Mouse (Mus musculus) neural tube, embryonic 11.5 days (tissue): Measurements from ENCODE around the gene Saxo2. TPM values are rescaled to one million over a fixed set of nuclear protein-coding genes. Genes with fewer than 3 reads are reported as not detected.

ENCODE experiments used
- ATAC-seq: fragments of 200-750 bp; cut with Nextera tagmentation; 2 replicates; pipeline ENCODE4 v1.8.0; 2017; ENCODE audit warnings: moderate number of reproducible peaks, mild to moderate bottlenecking, moderate TSS enrichment, moderate library complexity; ENCODE audit not compliant: insufficient read depth, low FRiP score, low TSS enrichment
- DNase-seq: peaks from one replicate; pipeline ENCODE4 v3.0.0-alpha.2; 2015; ENCODE audit warnings: low spot score
- H3K27ac ChIP-seq: fragments of 300-500 bp; sonication (generic); 2 replicates; pipeline ENCODE4 v1.5.1; 2014; ENCODE audit warnings: low read depth, mild to moderate bottlenecking, low read length
- H3K27me3 ChIP-seq: fragments of 300-500 bp; sonication (generic); 2 replicates; pipeline ENCODE4 v1.6.1; 2014; ENCODE audit warnings: mild to moderate bottlenecking, low read length, mixed read lengths; ENCODE audit not compliant: control insufficient read depth, insufficient read depth
- H3K36me3 ChIP-seq: fragments of 300-500 bp; sonication (generic); 2 replicates; pipeline ENCODE4 v1.6.1; 2014; ENCODE audit warnings: mild to moderate bottlenecking, low read length, moderate library complexity, mixed read lengths; ENCODE audit not compliant: control insufficient read depth, insufficient read depth
- H3K4me1 ChIP-seq: fragments of 300-500 bp; sonication (generic); 2 replicates; pipeline ENCODE4 v1.6.1; 2014; ENCODE audit warnings: low read length, mixed read lengths; ENCODE audit not compliant: control insufficient read depth, insufficient read depth
- H3K4me2 ChIP-seq: fragments of 300-500 bp; sonication (generic); 2 replicates; pipeline ENCODE4 v1.6.1; 2014; ENCODE audit warnings: low read depth, mild to moderate bottlenecking, moderate library complexity
- H3K4me3 ChIP-seq: fragments of 300-500 bp; sonication (generic); 2 replicates; pipeline ENCODE4 v1.5.1; 2014; ENCODE audit warnings: low read depth, low read length
- H3K9ac ChIP-seq: fragments of 300-500 bp; sonication (generic); 2 replicates; pipeline ENCODE4 v1.6.1; 2014; ENCODE audit warnings: mild to moderate bottlenecking, low read length
- H3K9me3 ChIP-seq: fragments of 300-500 bp; sonication (generic); 2 replicates; pipeline ENCODE4 v1.6.1; 2016; ENCODE audit warnings: low read length; ENCODE audit not compliant: control insufficient read depth
- WGBS: fragments of 180-500 bp; shearing (Covaris S2); extraction: QIAGEN DNeasy Blood & Tissue Kit; methylation state at CpG from one replicate; pipeline ENCODE4 v1.1.7; 2014; 5-methylcytosine and 5-hydroxymethylcytosine counted together
- polyA plus RNA-seq: library from polyadenylated mRNA; unstranded; fragments of >200 nt; fragmentation: Nextera tagmentation; extraction: Ambion mirVana; gene quantifications from 2 replicates; pipeline ENCODE4 v1.2.1, GENCODE M21; 2014

Gene Saxo2
- 7.9 and 10.2 TPM in 2 replicates for polyA plus RNA-seq

DNA sequence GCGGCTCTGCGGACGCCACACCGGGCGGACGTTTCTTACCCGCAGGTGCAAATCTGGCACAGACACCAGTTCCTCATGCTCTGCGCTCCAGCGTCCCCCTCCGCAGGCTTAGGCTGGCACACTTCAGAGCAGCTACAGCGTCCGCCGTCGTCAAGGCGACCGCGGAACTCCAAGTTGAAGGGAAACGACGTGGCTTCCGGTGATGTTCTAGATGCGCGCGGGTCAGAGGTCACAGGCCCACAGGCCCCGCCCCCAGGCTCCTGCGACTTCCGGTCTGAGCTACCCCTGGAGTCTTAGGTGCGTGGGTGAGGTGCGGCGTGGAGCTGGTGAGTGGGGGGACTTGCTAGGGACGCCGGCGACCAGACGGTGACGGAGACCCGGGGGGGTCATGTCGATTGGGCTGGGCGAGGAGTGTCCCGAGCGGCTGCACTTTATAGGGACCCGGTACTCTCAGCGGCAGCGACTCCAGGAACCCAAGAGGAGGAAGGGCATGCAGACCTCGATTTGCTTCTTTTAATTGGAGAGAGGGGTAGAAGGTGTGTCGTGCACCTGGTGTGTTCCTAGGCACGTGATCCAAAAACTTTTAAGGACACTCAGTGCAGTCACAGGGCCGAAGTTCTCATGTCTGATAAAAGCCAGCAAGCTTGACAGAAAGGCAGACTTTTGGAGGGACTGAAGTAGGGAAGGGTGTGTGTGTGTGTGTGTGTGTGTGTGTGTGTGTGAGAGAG lies at the start of gene Saxo2, which contains the start of gene Efl1:
Gene Saxo2, minus strand, starts transcription at position 176 of the 728 bp plus-strand sequence.
Gene Efl1, plus strand, starts transcription at position 262 of the 728 bp plus-strand sequence.
- peak within 1 kb of the TSS; percentile 81 for H3K4me3 ChIP-seq
- ATAC-seq = peak; percentile 99
- H3K4me1 ChIP-seq = no peaks in the 10 kb centered on the region; the same call in 1 of the 2 replicates
- peak within 1 kb of the TSS; percentile 52 for H3K9ac ChIP-seq
- H3K27me3 ChIP-seq = no peaks in the 10 kb centered on the region
- H3K36me3 ChIP-seq = 0 out of 2 replicates have a peak, but pooled peaks cover 2% of the 10 kb centered on the region
- 0% methylated on average over 46 of the region's 46 CpGs for WGBS
- no peak within 1 kb of the TSS for H3K27ac ChIP-seq
- DNase-seq = peak; percentile 94
- H3K4me2 ChIP-seq = peak within 1 kb of the TSS; percentile 58
- no peaks in the 10 kb centered on the region for H3K9me3 ChIP-seq

DNA sequence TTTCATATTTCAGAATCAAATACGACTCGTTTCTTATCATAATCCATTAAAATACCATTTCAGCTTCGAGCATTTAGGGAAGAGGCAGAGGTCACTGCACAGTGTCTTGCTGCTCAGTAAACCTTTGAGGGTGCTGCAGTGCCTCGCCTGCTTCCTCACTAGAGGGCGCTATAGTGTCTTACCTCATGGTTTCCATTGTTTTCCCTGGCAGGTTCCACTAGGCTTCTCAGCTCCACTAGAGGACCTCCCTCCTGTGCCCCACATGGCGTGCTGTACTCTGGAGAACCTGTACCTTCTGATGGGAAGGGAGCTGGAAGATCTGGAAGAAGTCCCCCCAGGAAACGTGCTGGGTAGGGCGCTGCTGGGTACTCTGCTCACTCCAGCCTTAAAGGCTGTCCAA lies 49.3 kb upstream of the Saxo2 start:
- H3K36me3 ChIP-seq = no peaks in the 10 kb centered on the region; the same call in 1 of the 2 replicates
- no peak overlapping the region for H3K9ac ChIP-seq
- H3K4me3 ChIP-seq = no peak overlapping the region
- no peaks in the 10 kb centered on the region for H3K9me3 ChIP-seq
- WGBS = 74% methylated on average over 8 of the region's 8 CpGs
- no peaks in the 10 kb centered on the region for H3K27me3 ChIP-seq
- no peak for ATAC-seq
- no peak overlapping the region for H3K27ac ChIP-seq
- H3K4me2 ChIP-seq = no peak overlapping the region
- DNase-seq = no peak
- no peaks in the 10 kb centered on the region for H3K4me1 ChIP-seq

DNA sequence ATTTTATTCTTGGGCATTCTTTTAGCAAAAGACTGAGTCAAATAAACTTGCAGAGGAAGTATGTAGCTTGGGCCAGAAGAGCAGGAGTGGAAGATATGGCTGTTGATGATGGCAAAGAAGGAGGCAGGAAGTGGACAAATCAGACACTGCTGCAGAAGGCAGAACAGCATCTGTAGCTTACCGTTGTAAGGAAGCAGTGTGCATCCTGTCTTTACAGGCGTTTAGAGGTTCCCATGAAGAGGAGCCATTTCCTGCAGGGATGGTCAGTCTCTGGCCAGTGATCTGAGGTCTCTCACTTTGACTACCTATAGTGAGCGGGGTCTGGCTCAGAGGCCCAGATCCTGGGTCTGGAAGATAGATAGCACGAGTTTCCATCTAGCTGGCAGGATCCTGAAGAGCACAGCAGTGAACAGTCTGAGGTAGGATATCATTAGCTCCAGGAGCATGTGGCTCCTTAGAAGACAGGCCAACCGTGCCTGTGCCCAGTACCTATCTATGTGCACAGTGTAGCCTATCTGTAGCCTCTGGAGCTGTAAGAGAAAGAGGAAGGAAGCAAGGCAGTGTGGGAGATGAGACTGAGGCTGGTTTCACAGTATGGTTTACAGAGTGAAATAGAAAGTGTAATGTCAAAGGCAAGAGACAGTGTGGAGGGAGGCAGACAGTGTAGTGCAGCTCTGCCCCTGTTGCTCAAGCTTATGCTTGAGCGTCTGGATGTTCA lies 42.9 kb upstream of the Saxo2 start:
- H3K27me3 ChIP-seq = no peaks in the 10 kb centered on the region
- H3K9ac ChIP-seq = no peak overlapping the region
- no peak for ATAC-seq
- WGBS = 86% methylated on average over 6 of the region's 6 CpGs
- no peaks in the 10 kb centered on the region for H3K36me3 ChIP-seq
- no peak overlapping the region for H3K4me2 ChIP-seq
- no peak for DNase-seq
- H3K9me3 ChIP-seq = no peaks in the 10 kb centered on the region
- no peak overlapping the region for H3K27ac ChIP-seq
- H3K4me3 ChIP-seq = no peak overlapping the region
- H3K4me1 ChIP-seq = no peaks in the 10 kb centered on the region

- Histone ChIP-seq H3K4me1 (no peaks in the 10 kb centered on the region), H3K9ac (no peak overlapping the region), H3K27me3 (no peaks in the 10 kb centered on the region), H3K4me3 (no peak overlapping the region), H3K9me3 (no peaks in the 10 kb centered on the region), H3K27ac (no peak overlapping the region), H3K36me3 (0 out of 2 replicates have a peak, but pooled peaks cover 2% of the 10 kb centered on the region), H3K4me2 (no peak overlapping the region)
- no peak for DNase-seq
- WGBS = 51% methylated on average over 3 of the region's 3 CpGs
- ATAC-seq = no peak
Observed at GRCm38 (mm10) chr7:82688736-82689135, 40.4 kb upstream of the Saxo2 start.

- Histone ChIP-seq H3K9ac (no peak overlapping the region), H3K27ac (no peak overlapping the region), H3K36me3 (0 out of 2 replicates have a peak, but pooled peaks cover 2% of the 10 kb centered on the region), H3K4me2 (no peak overlapping the region), H3K27me3 (no peaks in the 10 kb centered on the region), H3K4me1 (no peaks in the 10 kb centered on the region), H3K4me3 (no peak overlapping the region), H3K9me3 (no peaks in the 10 kb centered on the region)
- ATAC-seq (no peak), DNase-seq (no peak)
- WGBS = 94% methylated on average over 5 of the region's 5 CpGs
Observed at GRCm38 (mm10) chr7:82679901-82680300, 31.6 kb upstream of the Saxo2 start.

- Histone ChIP-seq H3K9ac (no peak overlapping the region), H3K27me3 (no peaks in the 10 kb centered on the region), H3K4me1 (no peaks in the 10 kb centered on the region), H3K36me3 (no peaks in the 10 kb centered on the region; the same call in 1 of the 2 replicates), H3K9me3 (no peaks in the 10 kb centered on the region), H3K27ac (no peak overlapping the region), H3K4me2 (no peak overlapping the region), H3K4me3 (no peak overlapping the region)
- no peak for ATAC-seq
- no peak for DNase-seq
- 92% methylated on average over 6 of the region's 6 CpGs for WGBS
Observed at GRCm38 (mm10) chr7:82676834-82677233, 28.5 kb upstream of the Saxo2 start.

- DNase-seq = no peak
- ATAC-seq = no peak
- Histone ChIP-seq H3K27me3 (no peaks in the 10 kb centered on the region), H3K9me3 (no peaks in the 10 kb centered on the region), H3K9ac (no peak overlapping the region), H3K27ac (no peak overlapping the region), H3K4me3 (no peak overlapping the region), H3K4me1 (no peaks in the 10 kb centered on the region), H3K36me3 (no peaks in the 10 kb centered on the region; the same call in 1 of the 2 replicates), H3K4me2 (no peak overlapping the region)
- WGBS = 78% methylated on average over 5 of the region's 5 CpGs
Observed at GRCm38 (mm10) chr7:82676001-82676400, 27.7 kb upstream of the Saxo2 start.

DNA sequence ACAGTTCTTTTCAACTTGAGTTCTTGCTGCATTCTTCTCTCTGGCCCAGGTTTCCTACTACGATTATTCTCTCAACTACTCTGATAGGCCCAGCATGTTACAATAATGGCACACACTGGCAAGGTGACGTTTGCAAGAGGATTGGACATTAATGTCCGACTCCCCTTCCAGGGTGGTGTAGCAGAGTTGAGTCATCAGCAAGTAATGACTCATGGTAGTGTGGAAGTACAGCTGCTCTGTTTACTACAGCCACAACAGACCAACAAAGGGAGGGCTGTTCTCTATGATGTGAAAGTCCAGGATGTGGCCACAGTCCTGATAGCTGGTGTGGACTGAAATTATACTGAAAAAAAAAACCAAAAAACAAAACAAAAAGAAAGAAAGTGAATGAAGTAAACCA lies 16.3 kb upstream of the Saxo2 start:
- no peak overlapping the region for H3K4me3 ChIP-seq
- H3K27ac ChIP-seq = no peak overlapping the region
- ATAC-seq (no peak), DNase-seq (no peak)
- no peaks in the 10 kb centered on the region for H3K4me1 ChIP-seq
- no peaks in the 10 kb centered on the region for H3K36me3 ChIP-seq
- WGBS = 91% methylated on average over 3 of the region's 3 CpGs
- H3K27me3 ChIP-seq = no peaks in the 10 kb centered on the region
- H3K9ac ChIP-seq = no peak overlapping the region
- no peaks in the 10 kb centered on the region for H3K9me3 ChIP-seq
- H3K4me2 ChIP-seq = no peak overlapping the region
